Mouse (Mus musculus) ES-Bruce4 (cell line): ENCODE data around the gene Arhgap44. TPM values are rescaled to one million over a fixed set of nuclear protein-coding genes. Genes with fewer than 3 reads are reported as not detected.

ENCODE experiments used
- H3K27ac ChIP-seq: 2 replicates; pipeline ENCODE4 v1.5.1; 2012; ENCODE audit warnings: low read length, inconsistent platforms; ENCODE audit not compliant: insufficient read depth
- H3K27me3 ChIP-seq: 2 replicates; pipeline ENCODE4 v1.6.1; 2012; ENCODE audit warnings: mild to moderate bottlenecking, low read length, inconsistent platforms; ENCODE audit not compliant: control insufficient read depth, poor library complexity, insufficient read depth, severe bottlenecking
- H3K36me3 ChIP-seq: 2 replicates; pipeline ENCODE4 v1.6.1; 2012; ENCODE audit warnings: inconsistent platforms, mild to moderate bottlenecking, low read length, moderate library complexity; ENCODE audit not compliant: control insufficient read depth, poor library complexity, insufficient read depth, severe bottlenecking
- H3K4me1 ChIP-seq: one replicate; pipeline ENCODE4 v1.8.1; 2011; ENCODE audit warnings: low read length; ENCODE audit not compliant: control insufficient read depth, insufficient read depth
- H3K4me3 ChIP-seq: 2 replicates; pipeline ENCODE4 v1.5.1; 2011; ENCODE audit warnings: low read depth, mild to moderate bottlenecking, low read length
- H3K9ac ChIP-seq: 2 replicates; pipeline ENCODE4 v1.6.1; 2012; ENCODE audit warnings: low read depth, mild to moderate bottlenecking, inconsistent platforms; ENCODE audit not compliant: poor library complexity, severe bottlenecking
- H3K9me3 ChIP-seq: replicated peaks from 2 replicates; pipeline ENCODE4 v1.6.1; 2012; ENCODE audit warnings: mild to moderate bottlenecking, low read length, inconsistent platforms; ENCODE audit not compliant: control insufficient read depth, poor library complexity, insufficient read depth, severe bottlenecking
- CTCF ChIP-seq: IDR thresholded peaks from one replicate; pipeline ENCODE4 v1.8.1; 2011; ENCODE audit warnings: low read depth, low read length
- EP300 ChIP-seq: IDR thresholded peaks from 2 replicates; pipeline ENCODE4 v1.6.1; 2011; ENCODE audit warnings: low read depth, low read length; ENCODE audit not compliant: insufficient read depth
- POLR2A ChIP-seq: IDR thresholded peaks from one replicate; pipeline ENCODE4 v1.8.1; 2011; ENCODE audit warnings: low read length; ENCODE audit not compliant: insufficient read depth
- polyA plus RNA-seq: library from polyadenylated mRNA; stranded (reverse); fragments of >200 nt; gene quantifications from 2 replicates; pipeline ENCODE4 v1.2.4, GENCODE M21; 2011; ENCODE audit warnings: low read depth; ENCODE audit not compliant: missing spikeins, insufficient read depth, insufficient read length

Gene Arhgap44
- polyA plus RNA-seq, 1 experiment, result 8.6 TPM

GRCm38 (mm10) chr11:65153006-65153405 is 9.8 kb downstream of the Arhgap44 start:
- Histone ChIP-seq H3K27ac (no peak overlapping the region), H3K9ac (no peak overlapping the region), H3K36me3 (no peaks in the 10 kb centered on the region), H3K27me3 (no peaks in the 10 kb centered on the region), H3K4me1 (peaks cover 3% of the 10 kb centered on the region), H3K4me3 (no peak overlapping the region), H3K9me3 (no peaks in the 10 kb centered on the region)
- no peak for TF ChIP-seq EP300
- TF ChIP-seq POLR2A, result no peak
- TF ChIP-seq CTCF, result no peak

DNA sequence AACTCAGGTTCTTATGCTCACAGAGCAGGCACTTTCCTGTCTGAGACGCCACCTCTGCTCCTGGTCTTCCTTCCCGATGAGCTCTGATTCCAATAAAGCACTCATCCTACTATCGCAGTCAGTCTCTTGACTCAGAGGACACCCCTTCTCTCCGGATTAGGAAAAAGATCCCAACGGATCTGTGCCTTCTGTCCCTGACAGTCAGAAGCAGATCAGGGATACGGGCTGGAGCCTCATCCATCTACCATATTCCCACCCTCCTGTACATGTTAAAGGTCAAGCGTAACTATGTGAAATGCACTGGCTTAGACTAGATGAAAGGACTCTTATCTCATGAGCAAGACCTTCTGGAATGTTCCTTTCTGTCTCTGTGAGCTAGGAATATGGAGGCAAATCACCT is 14.3 kb downstream of the Arhgap44 start:
- H3K4me3 ChIP-seq, result no peak overlapping the region
- H3K36me3 ChIP-seq, result no peaks in the 10 kb centered on the region
- no peak overlapping the region for H3K9ac ChIP-seq
- no peaks in the 10 kb centered on the region for H3K27me3 ChIP-seq
- H3K27ac ChIP-seq, result no peak overlapping the region
- TF ChIP-seq CTCF (no peak), POLR2A (no peak), EP300 (no peak)
- no peaks in the 10 kb centered on the region for H3K9me3 ChIP-seq
- H3K4me1 ChIP-seq, result no peaks in the 10 kb centered on the region

- Histone ChIP-seq H3K36me3 (no peaks in the 10 kb centered on the region), H3K27me3 (no peaks in the 10 kb centered on the region), H3K27ac (no peak overlapping the region), H3K4me1 (no peaks in the 10 kb centered on the region), H3K9ac (no peak overlapping the region), H3K9me3 (no peaks in the 10 kb centered on the region), H3K4me3 (no peak overlapping the region)
- TF ChIP-seq CTCF, result no peak
- TF ChIP-seq POLR2A, result no peak
- no peak for TF ChIP-seq EP300
Observed at GRCm38 (mm10) chr11:65142838-65143417, 19.8 kb downstream of the Arhgap44 start.

DNA sequence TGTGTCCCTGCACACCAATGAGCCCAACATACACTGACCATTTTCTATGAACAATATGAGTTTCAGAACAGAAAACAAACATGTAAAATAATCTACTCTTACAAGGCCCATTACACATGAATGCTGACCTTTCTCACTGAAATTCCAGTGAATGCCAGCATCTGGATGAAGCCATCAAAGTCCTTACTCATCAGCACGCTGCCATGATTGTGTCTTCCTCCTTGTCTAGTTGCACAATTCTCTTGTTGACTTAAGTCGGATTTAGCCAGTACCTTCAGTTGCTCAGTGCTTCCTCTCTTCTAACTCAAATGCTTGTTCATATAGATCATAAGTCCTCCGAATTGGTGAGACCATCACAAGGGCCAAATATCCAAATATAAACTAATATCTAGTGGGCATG is 23.7 kb downstream of the Arhgap44 start:
- Histone ChIP-seq H3K27ac (no peak overlapping the region), H3K36me3 (no peaks in the 10 kb centered on the region), H3K4me3 (no peak overlapping the region), H3K4me1 (no peaks in the 10 kb centered on the region), H3K27me3 (no peaks in the 10 kb centered on the region), H3K9me3 (no peaks in the 10 kb centered on the region), H3K9ac (no peak overlapping the region)
- TF ChIP-seq EP300 (no peak), POLR2A (no peak), CTCF (no peak)

DNA sequence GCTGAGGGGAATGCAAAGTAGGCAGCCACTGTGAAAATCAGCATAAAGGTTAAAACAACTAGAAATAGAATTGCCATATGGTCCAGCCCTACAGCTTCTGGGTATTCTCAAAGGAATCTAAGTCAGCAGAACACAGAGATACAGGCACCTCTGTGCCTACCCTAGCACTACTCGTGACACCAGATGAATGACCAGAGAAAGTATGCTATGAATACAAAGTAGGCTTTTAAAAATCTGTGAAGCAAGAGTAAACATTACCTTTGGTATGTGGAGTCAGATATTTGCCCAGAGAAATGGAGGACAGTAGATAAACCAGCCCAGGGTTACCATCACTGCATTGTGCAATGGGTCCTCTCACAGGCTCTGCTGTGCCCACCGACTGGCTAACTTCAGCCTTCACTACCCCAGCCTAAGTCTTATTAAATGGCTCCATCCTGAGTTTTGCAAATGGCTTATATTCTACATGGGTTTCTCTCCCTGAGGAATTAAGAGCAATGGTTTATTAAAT is 25.6 kb downstream of the Arhgap44 start:
- H3K27me3 ChIP-seq, result no peaks in the 10 kb centered on the region
- H3K36me3 ChIP-seq, result no peaks in the 10 kb centered on the region
- no peaks in the 10 kb centered on the region for H3K9me3 ChIP-seq
- H3K4me1 ChIP-seq, result no peaks in the 10 kb centered on the region
- H3K27ac ChIP-seq, result no peak overlapping the region
- no peak overlapping the region for H3K4me3 ChIP-seq
- no peak overlapping the region for H3K9ac ChIP-seq
- TF ChIP-seq CTCF, result no peak
- TF ChIP-seq EP300, result no peak
- no peak for TF ChIP-seq POLR2A

DNA sequence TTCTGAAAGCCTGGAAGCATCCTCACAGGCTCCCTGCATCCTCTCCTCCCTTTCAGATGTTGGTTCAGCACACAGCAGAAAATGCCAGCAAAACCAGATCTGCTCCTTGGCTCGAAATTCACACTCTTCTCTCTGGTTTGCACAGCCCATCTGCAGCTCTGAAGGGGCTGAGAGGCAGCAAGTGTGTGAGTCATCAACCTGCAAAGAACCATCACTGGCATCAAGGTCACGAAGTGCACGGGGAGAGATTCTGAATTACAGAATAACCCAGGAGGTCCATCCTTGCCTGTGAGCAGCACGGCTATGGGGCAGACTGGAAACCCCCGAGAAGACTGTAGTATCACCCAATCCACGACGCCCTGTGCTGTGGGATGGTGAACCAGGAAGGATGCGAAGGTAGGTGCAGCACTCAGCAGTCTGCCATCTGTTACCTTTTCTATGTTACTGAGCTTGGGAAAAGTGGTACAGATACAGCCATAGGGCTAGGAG is 27.5 kb downstream of the Arhgap44 start:
- no peaks in the 10 kb centered on the region for H3K9me3 ChIP-seq
- no peaks in the 10 kb centered on the region for H3K4me1 ChIP-seq
- H3K9ac ChIP-seq, result no peak overlapping the region
- TF ChIP-seq CTCF, result no peak
- TF ChIP-seq EP300, result no peak
- TF ChIP-seq POLR2A, result no peak
- H3K36me3 ChIP-seq, result no peaks in the 10 kb centered on the region
- no peaks in the 10 kb centered on the region for H3K27me3 ChIP-seq
- H3K27ac ChIP-seq, result no peak overlapping the region
- H3K4me3 ChIP-seq, result no peak overlapping the region
